Mouse (Mus musculus): ENCODE data around the gene Dnase1l1.

The Dnase1l1 gene

GRCm38 (mm10) chrX:74269736-74270061 is 12.4 kb downstream of the Dnase1l1 start:
- no peak for DNase-seq

- DNase-seq: no peak
Measured at GRCm38 (mm10) chrX:74257746-74258145, 24.4 kb downstream of the Dnase1l1 start.

GRCm38 (mm10) chrX:74254888-74255565 is 27.1 kb downstream of the Dnase1l1 start:
- DNase-seq: no peak

- DNase-seq: peak; percentile 93
Measured at GRCm38 (mm10) chrX:74254153-74254887, 27.8 kb downstream of the Dnase1l1 start, which contains the start of gene Emd. Gene Emd (plus strand): TSS chrX:74254687.

- DNase-seq: peak; percentile 79
Measured at GRCm38 (mm10) chrX:74249615-74250014, 32.5 kb downstream of the Dnase1l1 start, which contains the start of gene Flna. Gene Flna (minus strand): TSS chrX:74249820.

- DNase-seq: peak; percentile 42
Measured at GRCm38 (mm10) chrX:74248651-74249050, 33.5 kb downstream of the Dnase1l1 start.

GRCm38 (mm10) chrX:74246693-74247092 is 35.4 kb downstream of the Dnase1l1 start:
- DNase-seq: no peak

- DNase-seq: peak; percentile 89
Measured at GRCm38 (mm10) chrX:74246213-74246681, 35.9 kb downstream of the Dnase1l1 start.

- DNase-seq: peak; percentile 81
Measured at GRCm38 (mm10) chrX:74245687-74246086, 36.5 kb downstream of the Dnase1l1 start.

GRCm38 (mm10) chrX:74245107-74245506 is 37.0 kb downstream of the Dnase1l1 start:
- no peak for DNase-seq

- DNase-seq: no peak
Measured at GRCm38 (mm10) chrX:74244614-74245083, 37.5 kb downstream of the Dnase1l1 start.

GRCm38 (mm10) chrX:74243807-74244206 is 38.3 kb downstream of the Dnase1l1 start:
- no peak for DNase-seq

- no peak for DNase-seq
Measured at GRCm38 (mm10) chrX:74243396-74243795, 38.7 kb downstream of the Dnase1l1 start.

GRCm38 (mm10) chrX:74240332-74240731 is 41.8 kb downstream of the Dnase1l1 start:
- no peak for DNase-seq

- DNase-seq: no peak
Measured at GRCm38 (mm10) chrX:74233196-74233595, 48.9 kb downstream of the Dnase1l1 start.

- no peak for DNase-seq
Measured at GRCm38 (mm10) chrX:74230038-74230437, 52.1 kb downstream of the Dnase1l1 start.

All from cerebellum, adult 11-12 months (tissue).